Mouse (Mus musculus) G1E (cell line): ENCODE measurements at regions not wholly inside any gene's neighbourhood (a gene's known extent, or its start where the extent isn't known, plus 50 kb on each side); places are given as distances from the start of the nearest gene placed in this dataset.

Source experiments
- CTCF ChIP-seq: IDR thresholded peaks from 2 replicates; pipeline ENCODE4 v1.5.1; 2012; ENCODE audit warnings: low read depth, low read length, inconsistent platforms, mixed read lengths
- GATA1 ChIP-seq: IDR thresholded peaks from 2 replicates; pipeline ENCODE4 v1.6.1; 2012; ENCODE audit warnings: borderline replicate concordance, low read length, inconsistent platforms, mixed read lengths
- GATA2 ChIP-seq: IDR thresholded peaks from 2 replicates; pipeline ENCODE4 v1.6.1; 2012; ENCODE audit warnings: low read depth, low read length, inconsistent platforms, borderline replicate concordance
- TAL1 ChIP-seq: conservative IDR thresholded peaks from 2 replicates; pipeline ENCODE4 v1.6.1; 2012; ENCODE audit warnings: low read depth, low read length, inconsistent platforms, mixed read lengths

- no peak for TF ChIP-seq GATA1
- TF ChIP-seq GATA2, result no peak
- no peak for TF ChIP-seq CTCF
- TF ChIP-seq TAL1, result no peak
Measured at GRCm38 (mm10) chr10:60923806-60924205, 92.4 kb upstream of the Unc5b start.
